Mouse (Mus musculus) bone marrow, adult 2 months (tissue): ENCODE results near the gene Clk2.

Experiments
- CTCF ChIP-seq: fragments of 200-500 bp; IDR thresholded peaks from 2 replicates; pipeline ENCODE4 v1.5.1; 2011; ENCODE audit warnings: low read length, control low read depth; ENCODE audit not compliant: control insufficient read depth, insufficient read depth
- POLR2A ChIP-seq: fragments of 200-500 bp; IDR thresholded peaks from 2 replicates; pipeline ENCODE4 v1.6.1; 2011; ENCODE audit warnings: low read depth, mild to moderate bottlenecking, control low read depth, low read length, borderline replicate concordance; ENCODE audit not compliant: control insufficient read depth

GRCm38 (mm10) chr3:89187690-89188477 lies 23.3 kb downstream of the Clk2 start:
- TF ChIP-seq POLR2A (no peak; the same call in 1 of the 2 replicates), CTCF (no peak)
